In the genomic region with DNA sequence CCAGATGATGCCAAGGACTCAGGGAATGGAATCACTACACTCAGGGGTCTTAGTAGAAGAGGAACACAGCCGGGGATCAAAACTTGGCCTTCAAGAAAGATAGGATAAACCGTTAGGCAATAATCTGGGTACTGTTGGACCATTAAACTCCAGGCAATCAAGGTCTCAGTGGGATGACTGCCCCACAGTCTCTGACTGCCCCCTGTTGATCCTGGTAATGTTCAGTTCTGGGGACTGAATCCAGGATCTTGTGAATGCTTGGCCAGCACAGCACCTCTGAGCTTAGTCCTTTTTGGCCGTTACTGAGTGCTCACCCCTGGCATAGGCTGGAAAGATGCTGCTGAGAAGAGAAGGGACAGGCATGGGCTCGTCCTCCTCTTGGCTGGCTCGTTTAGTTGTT, we compare ENCODE assay signal across 21 mouse cellular contexts. TPM values are rescaled to one million over a fixed set of nuclear protein-coding genes. Genes with fewer than 3 reads are reported as not detected.
DNase-seq lines count a peak whose midpoint lies in the region; ATAC-seq and TF ChIP-seq lines count a peak whose summit lies in the region.
"Had no signal": no experiment of that assay in that cellular context is flagged by ENCODE, and none has a peak within 500 bp of the region (broad histone marks: within the 10 kb centered on the region; RNA-seq: fewer than 3 reads in every experiment).

No protein-coding gene starts in this region.

- H3K4me3 ChIP-seq in forebrain, postnatal 0 days (ENCODE audit: low read depth, low read length) = no peak overlapping the region
- no peak overlapping the region for H3K4me3 ChIP-seq in forebrain, embryonic 14.5 days (ENCODE audit: low read depth, low read length)
- no peak overlapping the region for H3K4me3 ChIP-seq in kidney, postnatal 0 days (replicated peaks; ENCODE audit: low read depth, low read length)
- H3K4me3 ChIP-seq in embryonic fibroblast, embryonic 13.5 days (ENCODE audit: insufficient read depth, low read length) = no peak overlapping the region
- H3K4me3 ChIP-seq: erythroblast, embryonic 14.5 days; heart, embryonic 13.5 days; kidney, embryonic 15.5 days; liver, embryonic 13.5 days; neural tube, embryonic 12.5 days; stomach, embryonic 15.5 days had no signal

- no peaks in the 10 kb centered on the region for H3K36me3 ChIP-seq in forebrain, postnatal 0 days (ENCODE audit: insufficient read depth)
- H3K36me3 ChIP-seq in forebrain, embryonic 14.5 days (ENCODE audit: control insufficient read depth, insufficient read depth, low read length) = no peaks in the 10 kb centered on the region
- no peaks in the 10 kb centered on the region for H3K36me3 ChIP-seq in kidney, postnatal 0 days (ENCODE audit: insufficient read depth, low read length)
- H3K36me3 ChIP-seq: heart, embryonic 13.5 days; kidney, embryonic 15.5 days; liver, embryonic 13.5 days; neural tube, embryonic 12.5 days; stomach, embryonic 15.5 days had no signal

- no peak for ATAC-seq in forebrain, postnatal 0 days
- no peak for ATAC-seq in forebrain, embryonic 14.5 days
- ATAC-seq in kidney, postnatal 0 days (replicated peaks; ENCODE audit: low FRiP score, low read depth) = no peak

- H3K27me3 ChIP-seq in forebrain, postnatal 0 days (ENCODE audit: insufficient read depth, low read length) = no peaks in the 10 kb centered on the region
- no peaks in the 10 kb centered on the region for H3K27me3 ChIP-seq in forebrain, embryonic 14.5 days (replicated peaks; ENCODE audit: control insufficient read depth, insufficient read depth, low read length)
- H3K27me3 ChIP-seq in kidney, postnatal 0 days (ENCODE audit: insufficient read depth, low read length) = no peaks in the 10 kb centered on the region
- H3K27me3 ChIP-seq: heart, embryonic 13.5 days; kidney, embryonic 15.5 days; liver, embryonic 13.5 days; neural tube, embryonic 12.5 days; stomach, embryonic 15.5 days had no signal

- H3K9me3 ChIP-seq in forebrain, postnatal 0 days (ENCODE audit: low read length) = no peaks in the 10 kb centered on the region
- H3K9me3 ChIP-seq in forebrain, embryonic 14.5 days (replicated peaks; ENCODE audit: control insufficient read depth, low read length) = no peaks in the 10 kb centered on the region
- H3K9me3 ChIP-seq in kidney, postnatal 0 days (replicated peaks; ENCODE audit: low read length) = no peaks in the 10 kb centered on the region
- H3K9me3 ChIP-seq: heart, embryonic 13.5 days; kidney, embryonic 15.5 days; liver, embryonic 13.5 days; neural tube, embryonic 12.5 days; stomach, embryonic 15.5 days had no signal

- no peak overlapping the region for H3K27ac ChIP-seq in forebrain, postnatal 0 days (ENCODE audit: low read depth, low read length)
- no peak overlapping the region for H3K27ac ChIP-seq in forebrain, embryonic 14.5 days (ENCODE audit: low read depth, low read length)
- no peak overlapping the region for H3K27ac ChIP-seq in kidney, postnatal 0 days
- peak overlapping the region; percentile 52 for H3K27ac ChIP-seq in embryonic fibroblast, embryonic 13.5 days (ENCODE audit: insufficient read depth, low read length)
- H3K27ac ChIP-seq: heart, embryonic 13.5 days; liver, embryonic 13.5 days; neural tube, embryonic 12.5 days; stomach, embryonic 15.5 days had no signal

- no peak for TF ChIP-seq POLR2A in embryonic fibroblast, embryonic 13.5 days (IDR thresholded peaks at IDR 0.05; ENCODE audit: low read depth, low read length)

- no peaks in the 10 kb centered on the region for H3K4me1 ChIP-seq in forebrain, postnatal 0 days (ENCODE audit: insufficient read depth)
- peaks cover 18% of the 10 kb centered on the region for H3K4me1 ChIP-seq in forebrain, embryonic 14.5 days (ENCODE audit: control insufficient read depth, insufficient read depth, low read length)
- peaks cover 37% of the 10 kb centered on the region for H3K4me1 ChIP-seq in kidney, postnatal 0 days (replicated peaks; ENCODE audit: insufficient read depth, low read length)
- H3K4me1 ChIP-seq in embryonic fibroblast, embryonic 13.5 days (ENCODE audit: control insufficient read depth, insufficient read depth, low read length) = peaks cover 57% of the 10 kb centered on the region

- 47% methylated on average over 5 of the region's 5 CpGs for WGBS in forebrain, postnatal 0 days
- 52% methylated on average over 5 of the region's 5 CpGs for WGBS in forebrain, embryonic 14.5 days
- WGBS in kidney, postnatal 0 days = 54% methylated on average over 5 of the region's 5 CpGs

- 0 out of 2 replicates have a peak, but pooled peaks have one; percentile 18 for TF ChIP-seq CTCF in forebrain, postnatal 0 days (IDR thresholded peaks at IDR 0.05; ENCODE audit: low read depth)
- peak; percentile 41; the same call in 1 of the 2 replicates for TF ChIP-seq CTCF in kidney, postnatal 0 days (IDR thresholded peaks at IDR 0.05; ENCODE audit: low read depth)
- TF ChIP-seq CTCF in embryonic fibroblast, embryonic 13.5 days (IDR thresholded peaks at IDR 0.05; ENCODE audit: borderline replicate concordance, insufficient read depth, low read length) = no peak

- DNase-seq in forebrain, postnatal 0 days = no peak
- no peak for DNase-seq in forebrain, embryonic 14.5 days (ENCODE audit: low spot score)
- DNase-seq in kidney, postnatal 0 days (ENCODE audit: low spot score) = no peak
- no peak for DNase-seq in kidney, adult 18-20 months
- peak; percentile 88 for DNase-seq in Muller cell, postnatal 12 days (ENCODE audit: inconsistent ontology term)
- DNase-seq in adrenal gland, adult 18-20 months (ENCODE audit: low spot score in 2 of 2) = no peak
- no peak for DNase-seq in MN1 (ENCODE audit: low spot score)
- DNase-seq: adrenal gland, adult 8-10 months; cerebellum, adult 8-10 months; gastrocnemius, postnatal 25 days; liver, embryonic 13.5 days; lung, postnatal 14 days; spleen, adult 18-20 months had no signal

- no peak overlapping the region for H3K9ac ChIP-seq in forebrain, postnatal 0 days
- H3K9ac ChIP-seq in forebrain, embryonic 14.5 days (ENCODE audit: low read length) = no peak overlapping the region
- no peak overlapping the region for H3K9ac ChIP-seq in kidney, postnatal 0 days (ENCODE audit: low read depth, low read length)
- H3K9ac ChIP-seq: heart, embryonic 13.5 days; kidney, embryonic 15.5 days; liver, embryonic 13.5 days; neural tube, embryonic 12.5 days; stomach, embryonic 15.5 days had no signal

- H3K4me2 ChIP-seq in forebrain, postnatal 0 days (ENCODE audit: low read depth) = no peak overlapping the region
- H3K4me2 ChIP-seq in forebrain, embryonic 14.5 days (ENCODE audit: low read length) = no peak overlapping the region
- no peak overlapping the region for H3K4me2 ChIP-seq in kidney, postnatal 0 days (ENCODE audit: low read length)
- H3K4me2 ChIP-seq: heart, embryonic 13.5 days; kidney, embryonic 15.5 days; liver, embryonic 13.5 days; neural tube, embryonic 12.5 days; stomach, embryonic 15.5 days had no signal

RNA-seq across cellular contexts. Expression of gene Tead1, which starts 34.4 kb away (rescaled TPM):
- 14.9 and 20.1 TPM in 2 replicates for total RNA-seq in forebrain, postnatal 0 days (2014; rRNA removed)
- 1.9 and 7.8 TPM in 2 replicates for polyA plus RNA-seq in forebrain, postnatal 0 days (2015; fragmentation: Nextera tagmentation; extraction: Ambion mirVana)
- polyA plus RNA-seq in forebrain, embryonic 14.5 days (2014; fragmentation: Nextera tagmentation; extraction: Ambion mirVana) = 6.0 and 7.8 TPM in 2 replicates
- 14.9 and 17.1 TPM in 2 replicates for polyA plus RNA-seq in kidney, postnatal 0 days (2015; fragmentation: Nextera tagmentation; extraction: Ambion mirVana)
- 209 and 224 TPM in 2 replicates for polyA plus RNA-seq in embryonic fibroblast, embryonic 13.5 days (2011; ENCODE audit: insufficient read length, low read depth, missing spikeins)
- 100 to 1,000 TPM; 103 to 120 TPM for total RNA-seq in adrenal gland, adult 18-20 months (2021)
- total RNA-seq: hematopoietic stem cell, adult 5-6 weeks; megakaryocyte-erythroid progenitor cell, adult 5-6 weeks had no signal
- polyA plus RNA-seq: erythroblast, embryonic 14.5 days had no signal

Comparison
In these comparisons a context has a peak if more than half of its experiments do, and no peak if none do; other contexts are left out.
1. RNA of gene Tead1, which starts 34.4 kb away (polyA plus RNA-seq): 209 to 224 TPM in embryonic fibroblast, embryonic 13.5 days; 14.9 to 17.1 TPM in kidney, postnatal 0 days, 1.9 to 7.8 TPM in forebrain, postnatal 0 days and 6.0 to 7.8 TPM in forebrain, embryonic 14.5 days; every median in the first group is over 10 times any median in the second.